Mouse (Mus musculus) kidney, embryonic 14.5 days (tissue): ENCODE results near the gene Top3a. TPM values are rescaled to one million over a fixed set of nuclear protein-coding genes. Genes with fewer than 3 reads are reported as not detected.

Experiments used
- microRNA-seq: library from miRNA; unstranded; fragments of <30 nt; microRNA quantifications from one replicate; pipeline ENCODE4, GENCODE M21; 2016
- polyA plus RNA-seq: library from polyadenylated mRNA; unstranded; fragments of >200 nt; fragmentation: Nextera tagmentation; extraction: Ambion mirVana; gene quantifications from 2 replicates; pipeline ENCODE4 v1.2.1, GENCODE M21; 2014

Gene Top3a
- polyA plus RNA-seq, 1 experiment from 2014 or later, result 21.5 TPM

Small RNA genes lying within 50 kb of the gene (microRNA-seq; reads per million reads assigned to microRNA genes)
- 2.3 reads per million, percentile 6 among the genes with 10 or more reads in this experiment for gene Mir5100

Other genes starting within 250 kb of the Top3a start
- 39.8 and 44.3 TPM in 2 replicates for gene Alkbh5, start 241.0 kb downstream of the Top3a start, polyA plus RNA-seq
- 40.8 and 69.0 TPM in 2 replicates for gene Llgl1, start 77.6 kb downstream of the Top3a start, polyA plus RNA-seq
- 46.8 and 71.9 TPM in 2 replicates for gene Flii, start 50.1 kb downstream of the Top3a start, polyA plus RNA-seq
- gene Mief2, start 49.0 kb downstream of the Top3a start, polyA plus RNA-seq, result 9.8 and 17.0 TPM in 2 replicates
- 5.2 and 8.2 TPM in 2 replicates for gene Smcr8, start 159 bp upstream of the Top3a start, polyA plus RNA-seq
- 45.3 and 78.4 TPM in 2 replicates for gene Shmt1, start 34.4 kb upstream of the Top3a start, polyA plus RNA-seq
- 34.3 and 35.8 TPM in 2 replicates for gene Dhrs7b, start 53.3 kb upstream of the Top3a start, polyA plus RNA-seq
- 72.8 and 72.9 TPM in 2 replicates for gene Tmem11, start 101.9 kb upstream of the Top3a start, polyA plus RNA-seq
- gene Natd1, start 137.4 kb upstream of the Top3a start, polyA plus RNA-seq, result 15.7 and 25.0 TPM in 2 replicates
- 69.0 and 106 TPM in 2 replicates for gene Map2k3, start 154.7 kb upstream of the Top3a start, polyA plus RNA-seq
- 0.32 TPM in 1 of 2 replicates, not detected in the other for gene Kcnj12, start 245.2 kb upstream of the Top3a start, polyA plus RNA-seq